Mouse (Mus musculus) cerebellum, adult 2 months (tissue): ENCODE results near the gene Kctd20.

Experiments
- CTCF ChIP-seq: fragments of 200-500 bp; IDR thresholded peaks from 2 replicates; pipeline ENCODE4 v1.5.1; 2011; ENCODE audit warnings: low read depth, mild to moderate bottlenecking, control low read depth, low read length, moderate library complexity, borderline replicate concordance; ENCODE audit not compliant: insufficient read depth
- POLR2A ChIP-seq: fragments of 200-500 bp; IDR thresholded peaks from 2 replicates; pipeline ENCODE4 v1.6.1; 2011; ENCODE audit warnings: low read length, control low read depth, borderline replicate concordance; ENCODE audit not compliant: insufficient read depth

DNA sequence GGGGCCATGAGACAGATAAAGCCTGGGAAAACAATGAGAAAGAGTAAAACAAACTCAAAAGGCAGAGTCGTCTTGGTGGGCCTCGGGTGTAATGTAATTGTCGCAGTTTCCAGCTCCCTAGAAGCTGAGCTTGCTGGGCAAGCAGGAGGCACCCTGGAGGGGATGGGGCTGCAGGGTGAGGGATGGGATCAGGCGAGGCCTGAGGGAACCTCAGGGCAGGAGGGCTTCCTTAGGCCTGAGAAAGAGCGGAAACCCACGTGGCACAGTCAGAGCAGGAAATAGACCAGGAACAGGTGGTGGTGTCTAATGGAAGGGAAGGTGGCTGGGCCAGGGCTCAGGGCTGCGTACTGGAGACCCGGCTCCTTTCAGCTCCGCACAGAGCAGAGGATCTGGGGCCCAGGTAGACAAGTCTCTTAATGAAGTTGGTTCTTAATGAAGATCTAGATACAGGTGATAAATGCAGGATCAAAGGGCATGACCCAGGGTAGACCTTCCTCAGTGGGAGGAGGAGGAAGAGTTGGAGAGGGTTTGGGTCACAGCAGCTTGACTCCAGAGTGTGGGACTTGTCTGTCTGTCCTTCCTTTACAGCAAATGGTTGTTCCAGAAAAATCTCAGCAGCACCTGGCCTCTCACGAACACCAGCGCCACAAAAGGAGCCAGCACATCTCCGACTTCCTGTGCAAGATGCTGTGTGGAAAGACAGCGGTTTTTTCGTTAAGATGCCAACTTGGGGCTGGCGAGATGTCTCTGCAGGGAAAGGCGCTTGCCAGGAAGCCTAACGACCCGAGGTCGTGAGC is 17.4 kb upstream of the Kctd20 start:
- TF ChIP-seq POLR2A (no peak), CTCF (no peak)
